Mouse (Mus musculus): Measurements from ENCODE around the gene Zfp507. TPM values are rescaled to one million over a fixed set of nuclear protein-coding genes. Genes with fewer than 3 reads are reported as not detected.

The Zfp507 gene
- polyA plus RNA-seq, 1 experiment from 2014 or later, result 15.4 TPM

DNA sequence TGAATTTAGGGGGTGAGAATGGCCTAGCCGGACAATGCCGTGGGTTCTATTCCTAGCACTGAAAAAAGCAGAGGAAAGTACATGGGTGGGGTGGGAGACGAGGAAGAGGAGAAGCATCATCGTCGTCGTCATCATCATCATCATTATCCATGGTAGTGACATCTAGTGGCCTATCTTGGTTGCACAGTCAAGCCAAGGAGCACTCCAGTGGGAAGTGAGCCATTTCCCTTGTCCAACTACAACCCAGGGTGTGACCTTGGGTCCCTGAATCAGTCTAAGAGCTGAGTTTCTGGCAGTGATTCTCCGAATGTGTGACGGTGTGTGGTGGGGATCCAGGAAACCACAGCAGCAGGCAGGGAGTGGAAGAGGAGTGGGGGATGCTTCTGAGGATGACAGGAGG is 7.9 kb upstream of the Zfp507 start:
- WGBS, result 54% methylated on average over 8 of the region's 8 CpGs
- H3K36me3 ChIP-seq, result no peaks in the 10 kb centered on the region
- no peak for DNase-seq (ENCODE audit: low spot score)
- no peak overlapping the region for H3K27ac ChIP-seq
- no peaks in the 10 kb centered on the region for H3K27me3 ChIP-seq (ENCODE audit: insufficient read depth, poor library complexity, severe bottlenecking)
- no peak overlapping the region for H3K4me3 ChIP-seq
- H3K9me3 ChIP-seq, result no peaks in the 10 kb centered on the region
- H3K4me1 ChIP-seq (replicated peaks), result no peaks in the 10 kb centered on the region

- Histone ChIP-seq H3K4me3 (no peak overlapping the region), H3K27ac (no peak overlapping the region), H3K36me3 (peaks cover 21% of the 10 kb centered on the region), H3K9me3 (no peaks in the 10 kb centered on the region), H3K27me3 (ENCODE audit: insufficient read depth, poor library complexity, severe bottlenecking) (no peaks in the 10 kb centered on the region), H3K4me1 (replicated peaks) (peaks cover 15% of the 10 kb centered on the region)
- no peak for DNase-seq (ENCODE audit: low spot score)
- WGBS, result 81% methylated on average over 10 of the region's 10 CpGs
Measured at GRCm38 (mm10) chr7:35804206-35804605, 1.4 kb upstream of the Zfp507 start.

DNA sequence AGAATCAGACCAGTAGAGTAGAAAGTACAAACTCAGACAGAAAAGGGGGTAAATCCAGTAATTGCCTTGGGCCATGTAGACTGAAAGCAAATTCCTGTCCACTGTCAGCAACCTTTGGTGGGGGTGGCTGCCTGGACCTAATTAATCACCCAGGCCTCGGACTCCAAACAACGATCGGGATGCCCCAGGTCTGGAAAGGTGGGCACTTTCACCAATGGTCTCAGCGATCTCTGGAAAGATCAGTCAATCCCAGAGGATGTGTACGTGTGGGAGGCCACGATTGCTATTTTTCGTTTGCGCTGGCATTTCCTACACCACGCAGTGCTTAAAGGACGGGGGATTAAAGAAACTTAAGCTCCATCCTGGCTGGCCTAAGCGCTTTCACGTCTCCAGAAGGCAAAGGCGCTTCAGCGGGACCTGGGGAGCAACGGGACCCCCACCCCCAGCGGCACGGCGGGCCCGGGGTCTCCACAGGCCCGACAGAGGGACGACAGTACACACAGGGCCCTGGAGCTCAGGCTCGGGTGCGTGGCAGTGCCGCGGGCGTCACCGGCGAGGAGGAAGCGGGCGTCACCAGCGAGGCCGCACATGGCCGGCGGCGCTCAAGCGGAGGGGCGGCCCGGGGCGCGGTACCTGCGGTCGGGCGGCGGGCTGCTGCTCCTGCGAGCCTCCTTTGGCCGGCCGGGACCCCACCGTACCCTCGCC is 450 bp downstream of the Zfp507 start:
- Histone ChIP-seq H3K27me3 (ENCODE audit: insufficient read depth, poor library complexity, severe bottlenecking) (no peaks in the 10 kb centered on the region), H3K9me3 (no peaks in the 10 kb centered on the region), H3K4me3 (peak overlapping the region; percentile 86), H3K27ac (peak overlapping the region; percentile 96), H3K36me3 (peaks cover 40% of the 10 kb centered on the region), H3K4me1 (replicated peaks) (peaks cover 15% of the 10 kb centered on the region)
- DNase-seq (ENCODE audit: low spot score), result no peak
- WGBS, result under 1% methylated on average over 49 of the region's 49 CpGs

- Histone ChIP-seq H3K9me3 (no peaks in the 10 kb centered on the region), H3K36me3 (peaks cover 97% of the 10 kb centered on the region), H3K27me3 (ENCODE audit: insufficient read depth, poor library complexity, severe bottlenecking) (no peaks in the 10 kb centered on the region), H3K4me1 (replicated peaks) (peaks cover 4% of the 10 kb centered on the region), H3K4me3 (no peak overlapping the region), H3K27ac (no peak overlapping the region)
- WGBS, result 84% methylated on average over 7 of the region's 7 CpGs
- no peak for DNase-seq (ENCODE audit: low spot score)
Measured at GRCm38 (mm10) chr7:35796123-35796522, 6.7 kb downstream of the Zfp507 start.

- H3K36me3 ChIP-seq, result peaks cover 97% of the 10 kb centered on the region
- WGBS, result 91% methylated on average over 12 of the region's 12 CpGs
- no peaks in the 10 kb centered on the region for H3K9me3 ChIP-seq
- H3K27ac ChIP-seq, result no peak overlapping the region
- H3K4me1 ChIP-seq (replicated peaks), result no peaks in the 10 kb centered on the region
- no peak for DNase-seq (ENCODE audit: low spot score)
- no peaks in the 10 kb centered on the region for H3K27me3 ChIP-seq (ENCODE audit: insufficient read depth, poor library complexity, severe bottlenecking)
- no peak overlapping the region for H3K4me3 ChIP-seq
Measured at GRCm38 (mm10) chr7:35794145-35794664, 8.6 kb downstream of the Zfp507 start.

GRCm38 (mm10) chr7:35792150-35792848 is 10.5 kb downstream of the Zfp507 start:
- WGBS, result 90% methylated on average over 12 of the region's 12 CpGs
- Histone ChIP-seq H3K36me3 (peaks cover 95% of the 10 kb centered on the region), H3K4me1 (replicated peaks) (no peaks in the 10 kb centered on the region), H3K9me3 (no peaks in the 10 kb centered on the region), H3K27ac (no peak overlapping the region), H3K4me3 (no peak overlapping the region), H3K27me3 (ENCODE audit: insufficient read depth, poor library complexity, severe bottlenecking) (no peaks in the 10 kb centered on the region)
- no peak for DNase-seq (ENCODE audit: low spot score)

DNA sequence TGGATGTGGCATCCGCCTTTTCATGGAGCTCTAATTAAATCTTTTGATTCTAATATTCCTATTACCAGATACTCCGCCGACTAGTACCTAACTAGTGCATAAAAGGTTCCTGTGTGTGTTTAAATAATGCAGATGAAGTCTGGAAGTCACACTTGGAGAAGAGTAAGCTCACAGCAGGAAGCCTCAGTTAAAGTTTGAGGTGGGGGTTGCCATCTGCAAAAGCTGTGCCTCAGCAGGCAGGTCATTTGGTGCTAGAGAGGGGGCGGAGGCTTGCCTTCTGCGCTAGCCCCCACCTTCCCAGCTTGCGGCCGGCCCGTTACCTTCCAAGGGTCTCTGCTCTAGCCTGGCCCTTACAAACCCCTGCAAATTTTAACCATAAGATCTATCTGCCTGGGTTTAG is 11.9 kb downstream of the Zfp507 start:
- 79% methylated on average over 8 of the region's 8 CpGs for WGBS
- Histone ChIP-seq H3K27me3 (ENCODE audit: insufficient read depth, poor library complexity, severe bottlenecking) (no peaks in the 10 kb centered on the region), H3K4me3 (no peak overlapping the region), H3K9me3 (no peaks in the 10 kb centered on the region), H3K36me3 (peaks cover 97% of the 10 kb centered on the region), H3K27ac (no peak overlapping the region), H3K4me1 (replicated peaks) (no peaks in the 10 kb centered on the region)
- no peak for DNase-seq (ENCODE audit: low spot score)

DNA sequence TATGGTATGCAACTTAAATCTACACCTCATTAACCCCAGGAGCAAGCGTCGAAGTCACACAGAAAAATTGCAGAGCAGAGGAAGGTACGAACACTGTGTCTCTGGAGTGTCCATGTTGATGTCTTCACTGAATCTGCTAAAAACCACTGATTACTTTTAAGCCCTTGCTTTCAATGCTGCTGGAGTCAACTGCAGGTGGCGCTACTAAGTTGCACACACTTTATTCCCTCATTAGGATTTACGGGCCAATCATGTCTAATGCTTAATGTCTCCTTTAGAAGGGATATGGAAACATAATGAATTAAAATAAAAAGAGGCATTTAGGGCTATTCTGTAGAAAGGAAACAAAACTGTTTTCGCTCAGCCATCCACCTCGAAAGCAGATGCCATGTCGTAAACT is 12.6 kb downstream of the Zfp507 start:
- Histone ChIP-seq H3K36me3 (peaks cover 98% of the 10 kb centered on the region), H3K27me3 (ENCODE audit: insufficient read depth, poor library complexity, severe bottlenecking) (no peaks in the 10 kb centered on the region), H3K9me3 (no peaks in the 10 kb centered on the region), H3K4me3 (no peak overlapping the region), H3K27ac (no peak overlapping the region), H3K4me1 (replicated peaks) (no peaks in the 10 kb centered on the region)
- no peak for DNase-seq (ENCODE audit: low spot score)
- WGBS, result 89% methylated on average over 8 of the region's 8 CpGs

GRCm38 (mm10) chr7:35785579-35785978 is 17.2 kb downstream of the Zfp507 start:
- Histone ChIP-seq H3K4me3 (no peak overlapping the region), H3K36me3 (peaks cover 97% of the 10 kb centered on the region), H3K27ac (no peak overlapping the region), H3K9me3 (no peaks in the 10 kb centered on the region), H3K4me1 (replicated peaks) (no peaks in the 10 kb centered on the region), H3K27me3 (ENCODE audit: insufficient read depth, poor library complexity, severe bottlenecking) (no peaks in the 10 kb centered on the region)
- 83% methylated on average over 4 of the region's 4 CpGs for WGBS
- no peak for DNase-seq (ENCODE audit: low spot score)

DNA sequence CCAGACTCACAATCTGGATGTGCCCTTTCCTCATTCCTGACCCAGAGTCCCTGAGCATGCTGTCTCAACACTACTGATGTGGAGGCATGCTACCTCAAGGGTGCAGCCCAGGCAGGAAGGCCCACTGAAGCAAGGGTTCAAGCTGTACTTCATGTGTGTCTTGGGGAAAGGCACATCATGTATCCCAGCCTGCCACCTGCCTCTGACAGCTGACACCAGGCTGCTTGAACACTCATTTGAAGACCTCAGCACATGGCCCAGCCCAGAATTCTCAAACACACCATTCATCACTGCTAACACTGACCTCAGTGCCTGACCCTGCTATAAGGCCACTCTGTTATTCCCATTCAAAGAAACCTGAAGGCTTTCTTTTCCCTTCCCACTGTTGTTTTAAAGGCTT is 20.6 kb downstream of the Zfp507 start:
- no peak for DNase-seq (ENCODE audit: low spot score)
- H3K4me3 ChIP-seq, result no peak overlapping the region
- H3K36me3 ChIP-seq, result peaks cover 98% of the 10 kb centered on the region
- no peaks in the 10 kb centered on the region for H3K4me1 ChIP-seq (replicated peaks)
- H3K27ac ChIP-seq, result no peak overlapping the region
- no peaks in the 10 kb centered on the region for H3K27me3 ChIP-seq (ENCODE audit: insufficient read depth, poor library complexity, severe bottlenecking)
- H3K9me3 ChIP-seq, result no peaks in the 10 kb centered on the region

DNA sequence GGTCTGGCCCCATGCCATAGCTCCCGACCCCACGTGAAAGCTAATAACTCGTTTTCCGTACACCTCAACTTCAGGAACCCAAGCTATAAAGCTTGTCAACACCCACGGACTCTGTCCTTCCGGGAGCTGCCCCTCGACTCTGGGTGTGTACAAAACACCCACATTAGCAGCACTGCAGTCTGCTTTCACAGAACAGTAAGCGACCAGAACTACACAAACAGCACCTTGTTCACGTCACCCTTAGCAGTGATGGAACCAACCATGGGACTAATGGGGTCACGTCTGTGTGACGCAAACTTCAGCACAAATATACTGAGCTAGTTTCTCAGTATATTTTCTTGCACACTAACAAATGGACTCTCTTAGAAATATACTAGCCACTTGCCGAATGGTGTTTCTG is 28.7 kb downstream of the Zfp507 start:
- Histone ChIP-seq H3K4me1 (replicated peaks) (no peaks in the 10 kb centered on the region), H3K27ac (no peak overlapping the region), H3K9me3 (no peaks in the 10 kb centered on the region), H3K27me3 (ENCODE audit: insufficient read depth, poor library complexity, severe bottlenecking) (no peaks in the 10 kb centered on the region), H3K4me3 (no peak overlapping the region), H3K36me3 (peaks cover 74% of the 10 kb centered on the region)
- WGBS, result 93% methylated on average over 12 of the region's 12 CpGs
- no peak for DNase-seq (ENCODE audit: low spot score)

DNA sequence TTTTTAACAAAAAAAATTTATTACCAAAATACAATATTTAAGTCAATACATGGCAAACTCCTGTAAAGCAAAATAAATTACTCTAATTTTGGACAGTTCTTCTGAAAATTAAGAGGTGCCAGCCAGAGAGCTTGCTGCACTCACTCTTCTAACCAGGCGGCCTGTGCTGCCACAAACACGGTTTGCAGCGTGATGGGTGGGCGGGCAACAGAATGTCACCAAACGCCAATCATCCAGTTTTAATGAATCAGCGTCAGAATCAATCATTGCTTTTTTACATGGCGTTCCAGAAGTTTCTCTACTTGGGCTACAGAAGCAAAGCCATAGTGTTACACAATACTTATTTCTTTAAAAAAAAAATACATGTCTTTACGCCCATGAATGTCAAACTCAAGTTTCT is 30.5 kb downstream of the Zfp507 start:
- DNase-seq (ENCODE audit: low spot score), result no peak
- H3K27me3 ChIP-seq (ENCODE audit: insufficient read depth, poor library complexity, severe bottlenecking), result no peaks in the 10 kb centered on the region
- H3K4me3 ChIP-seq, result no peak overlapping the region
- H3K9me3 ChIP-seq, result no peaks in the 10 kb centered on the region
- H3K27ac ChIP-seq, result no peak overlapping the region
- WGBS, result 92% methylated on average over 8 of the region's 8 CpGs
- no peaks in the 10 kb centered on the region for H3K4me1 ChIP-seq (replicated peaks)
- H3K36me3 ChIP-seq, result peaks cover 57% of the 10 kb centered on the region

- no peak overlapping the region for H3K27ac ChIP-seq
- H3K4me1 ChIP-seq (replicated peaks), result no peaks in the 10 kb centered on the region
- no peaks in the 10 kb centered on the region for H3K9me3 ChIP-seq
- H3K36me3 ChIP-seq, result peaks cover 46% of the 10 kb centered on the region
- DNase-seq (ENCODE audit: low spot score), result no peak
- no peak overlapping the region for H3K4me3 ChIP-seq
- no peaks in the 10 kb centered on the region for H3K27me3 ChIP-seq (ENCODE audit: insufficient read depth, poor library complexity, severe bottlenecking)
Measured at GRCm38 (mm10) chr7:35771106-35771505, 31.7 kb downstream of the Zfp507 start.

All from hindbrain, embryonic 10.5 days (tissue).